Mouse (Mus musculus) kidney, adult 2 months (tissue): ENCODE measurements around the gene Ccl24.

Source experiments
- CTCF ChIP-seq: fragments of 200-500 bp; conservative IDR thresholded peaks from 2 replicates; pipeline ENCODE4 v1.5.1; 2011; ENCODE audit warnings: low read depth, mild to moderate bottlenecking, control low read depth, low read length, moderate library complexity, mixed read lengths; ENCODE audit not compliant: insufficient read depth, insufficient read length
- POLR2A ChIP-seq: fragments of 200-500 bp; IDR thresholded peaks from one replicate; pipeline ENCODE4 v1.6.1; 2011; ENCODE audit warnings: low read depth, low read length, control low read depth

DNA sequence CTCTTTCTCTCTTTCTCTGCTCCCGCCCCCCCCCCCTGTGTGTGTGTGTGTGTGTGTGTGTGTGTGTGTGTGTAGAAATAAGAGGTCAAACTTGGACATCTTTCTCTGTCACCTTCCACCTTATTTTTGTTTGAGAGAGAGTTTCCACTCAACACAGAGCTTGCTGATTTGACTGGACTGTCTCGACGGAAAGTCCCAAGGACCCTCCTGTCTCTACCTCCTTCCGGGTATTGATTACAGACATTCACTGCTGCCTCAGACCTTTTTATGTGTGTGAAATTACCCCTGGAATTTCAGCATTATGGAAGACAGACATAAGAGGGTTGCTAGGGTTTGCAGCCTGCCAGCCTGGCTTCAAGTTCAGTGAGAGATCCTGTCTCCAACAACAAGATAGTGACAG is 16.6 kb downstream of the Ccl24 start:
- TF ChIP-seq CTCF (no peak), POLR2A (no peak)
